Mouse (Mus musculus): ENCODE data around the gene Dst.

DNA sequence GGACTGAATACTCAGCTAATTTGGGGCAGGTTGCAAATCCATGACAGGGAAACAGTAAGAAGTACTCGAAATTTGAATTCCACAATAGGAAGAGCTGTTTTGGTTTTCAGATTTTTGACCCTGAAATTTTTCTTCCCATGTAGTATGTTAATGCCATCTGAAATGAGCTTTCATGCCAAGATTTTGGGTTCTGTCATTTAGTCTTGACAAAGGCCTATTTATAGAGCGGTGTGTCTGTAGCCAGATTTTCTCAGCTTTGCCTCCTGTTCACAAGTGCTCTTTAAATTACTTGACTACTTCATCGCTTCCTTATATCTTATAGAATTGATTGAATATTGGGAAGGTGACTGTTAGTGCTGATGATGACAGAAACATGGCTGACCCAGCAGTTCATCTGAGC, 27.9 kb downstream of the Dst start:
- TF ChIP-seq CTCF (IDR thresholded peaks at IDR 0.05; ENCODE audit: control insufficient read depth, insufficient read depth, low read length) = no peak
- no peak for TF ChIP-seq POLR2A (IDR thresholded peaks at IDR 0.05; ENCODE audit: borderline replicate concordance, control insufficient read depth, low read depth, low read length)
